In genomic region chr7:44564486-44564885, GRCm38 (mm10) we compare ENCODE assay signal across 27 mouse cellular contexts. TPM values are rescaled to one million over a fixed set of nuclear protein-coding genes. Genes with fewer than 3 reads are reported as not detected.
"Had no signal": no experiment of that assay in that cellular context is flagged by ENCODE, and none has a peak within 500 bp of the region (broad histone marks: within the 10 kb centered on the region; RNA-seq: fewer than 3 reads in every experiment).

No protein-coding gene starts in this region.

- DNase-seq: layer of hippocampus, adult 9-11 months; liver; lung, adult 18-20 months; lung, postnatal 10 days; lung, postnatal 36 days; right cerebral cortex, adult 18-20 months; right cerebral cortex, postnatal 14 days; right cerebral cortex, postnatal 4 days; thymus, adult 2 months; thymus, postnatal 14 days; thymus, postnatal 4 days had no signal

- H3K4me2 ChIP-seq: limb, embryonic 13.5 days; liver, embryonic 12.5 days; liver, embryonic 15.5 days; lung, embryonic 15.5 days; midbrain, embryonic 13.5 days; neural tube, embryonic 13.5 days had no signal

- ATAC-seq: inflammation-experienced regulatory T-cells, adult 6 months; intestine, embryonic 16.5 days; liver, embryonic 12.5 days; midbrain, embryonic 13.5 days; midbrain, embryonic 16.5 days had no signal

- H3K27ac ChIP-seq: layer of hippocampus, adult 2 months; limb, embryonic 10.5 days; limb, embryonic 13.5 days; liver, embryonic 12.5 days; liver, embryonic 15.5 days; lung, embryonic 15.5 days; midbrain, embryonic 10.5 days; midbrain, embryonic 13.5 days; neural tube, embryonic 13.5 days; stomach, postnatal 0 days had no signal

- H3K9me3 ChIP-seq: limb, embryonic 10.5 days; limb, embryonic 13.5 days; liver, embryonic 12.5 days; liver, embryonic 15.5 days; lung, embryonic 15.5 days; megakaryocyte, embryonic 14.5 days; midbrain, embryonic 10.5 days; midbrain, embryonic 13.5 days; neural tube, embryonic 13.5 days had no signal

- H3K4me3 ChIP-seq: layer of hippocampus, adult 2 months; limb, embryonic 10.5 days; limb, embryonic 13.5 days; liver, embryonic 12.5 days; liver, embryonic 15.5 days; lung, embryonic 15.5 days; megakaryocyte, embryonic 14.5 days; midbrain, embryonic 10.5 days; midbrain, embryonic 13.5 days; myocyte; neural tube, embryonic 13.5 days had no signal

- H3K27me3 ChIP-seq: limb, embryonic 13.5 days; lung, embryonic 15.5 days; midbrain, embryonic 13.5 days had no signal

- H3K9ac ChIP-seq: limb, embryonic 13.5 days; liver, embryonic 12.5 days; liver, embryonic 15.5 days; lung, embryonic 15.5 days; midbrain, embryonic 13.5 days; neural tube, embryonic 13.5 days had no signal

- H3K4me1 ChIP-seq: limb, embryonic 10.5 days; limb, embryonic 13.5 days; liver, embryonic 12.5 days; liver, embryonic 15.5 days; lung, embryonic 15.5 days; midbrain, embryonic 10.5 days; midbrain, embryonic 13.5 days; neural tube, embryonic 13.5 days had no signal

- H3K36me3 ChIP-seq: limb, embryonic 10.5 days; limb, embryonic 13.5 days; liver, embryonic 12.5 days; liver, embryonic 15.5 days; lung, embryonic 15.5 days; midbrain, embryonic 10.5 days; midbrain, embryonic 13.5 days; neural tube, embryonic 13.5 days had no signal

RNA-seq across cellular contexts. Expression of gene Napsa, which starts 7.7 kb away (rescaled TPM):
- polyA plus RNA-seq: myocyte had no signal

RNA-seq across cellular contexts. Expression of gene Kcnc3, which starts 26.0 kb away (rescaled TPM):
- polyA plus RNA-seq: inflammation-experienced regulatory T-cells, adult 6 months had no signal

RNA-seq across cellular contexts. Expression of gene Spib, which starts 32.6 kb away (rescaled TPM):
- polyA plus RNA-seq: limb, embryonic 10.5 days; liver, embryonic 12.5 days; midbrain, embryonic 10.5 days; midbrain, embryonic 13.5 days; midbrain, embryonic 16.5 days; stomach, embryonic 14.5 days had no signal
